Mouse (Mus musculus): ENCODE data around the gene Clip2. TPM values are rescaled to one million over a fixed set of nuclear protein-coding genes. Genes with fewer than 3 reads are reported as not detected.

The Clip2 gene
- polyA plus RNA-seq (2016; fragmentation: Nextera tagmentation; extraction: Ambion mirVana) = 2.1 TPM in 2 replicates

DNA sequence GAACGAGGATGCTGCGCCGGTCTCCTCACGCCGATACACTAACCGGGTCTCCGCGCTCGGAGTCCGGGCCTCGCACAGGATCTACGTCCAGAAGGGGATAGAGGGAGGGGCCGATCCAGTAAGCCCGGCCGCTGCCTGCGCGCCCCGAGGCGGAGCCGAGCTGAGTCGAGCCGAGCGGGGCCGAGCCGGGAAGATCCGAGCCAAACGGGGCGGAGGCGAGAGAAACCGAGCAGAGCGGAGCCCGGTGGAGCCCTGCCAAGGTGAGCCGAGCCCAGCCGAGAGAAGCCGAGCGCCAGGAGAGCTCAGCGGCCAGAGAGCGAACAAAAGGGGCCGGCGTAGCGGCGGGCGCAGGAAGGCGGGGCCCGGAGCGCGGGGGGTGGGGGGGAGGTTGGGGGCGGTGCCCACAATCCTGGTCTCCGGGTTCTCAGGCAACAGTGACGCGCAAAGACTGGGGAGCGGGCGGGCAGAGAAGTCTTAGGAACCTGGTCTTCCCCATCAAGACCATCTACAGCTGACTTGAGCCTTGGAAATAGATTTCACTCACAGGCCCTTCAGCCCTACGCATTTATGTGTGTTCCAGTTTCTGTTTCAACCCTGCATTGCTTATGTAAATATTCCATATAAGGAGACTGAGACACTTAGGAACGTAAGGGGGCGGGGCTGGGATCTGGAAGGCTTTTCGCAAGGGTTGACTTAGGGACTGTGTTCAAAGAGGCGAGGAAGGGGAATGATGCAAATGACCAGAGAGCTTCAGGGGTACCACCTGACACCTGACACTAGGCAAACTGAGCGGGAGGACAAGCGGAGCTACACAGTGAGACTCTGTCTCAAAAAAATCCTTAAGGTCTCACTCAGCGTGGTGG, at the start of gene Clip2:
Clip2 (minus strand) TSS at position 325 of the 863 bp plus-strand sequence.
- Histone ChIP-seq H3K4me3 (peak within 1 kb of the TSS; percentile 79), H3K27me3 (ENCODE audit: insufficient read depth, poor library complexity, severe bottlenecking) (peaks cover 5% of the 10 kb centered on the region; the same call in 1 of the 2 replicates), H3K36me3 (no peaks in the 10 kb centered on the region), H3K4me1 (peaks cover 51% of the 10 kb centered on the region), H3K9me3 (0 out of 2 replicates have a peak, but pooled peaks cover 2% of the 10 kb centered on the region), H3K27ac (peak within 1 kb of the TSS; percentile 91)
- peak; percentile 97 for DNase-seq (ENCODE audit: low spot score)
- WGBS = 1% methylated on average over 61 of the region's 61 CpGs

GRCm38 (mm10) chr5:134597711-134598110, 45.5 kb upstream of the Clip2 start:
- peaks cover 74% of the 10 kb centered on the region for H3K36me3 ChIP-seq
- no peak for DNase-seq (ENCODE audit: low spot score)
- H3K27ac ChIP-seq = no peak overlapping the region
- H3K27me3 ChIP-seq (ENCODE audit: insufficient read depth, poor library complexity, severe bottlenecking) = no peaks in the 10 kb centered on the region
- H3K9me3 ChIP-seq = no peaks in the 10 kb centered on the region
- WGBS = 84% methylated on average over 10 of the region's 10 CpGs
- peaks cover 15% of the 10 kb centered on the region for H3K4me1 ChIP-seq
- H3K4me3 ChIP-seq = no peak overlapping the region

DNA sequence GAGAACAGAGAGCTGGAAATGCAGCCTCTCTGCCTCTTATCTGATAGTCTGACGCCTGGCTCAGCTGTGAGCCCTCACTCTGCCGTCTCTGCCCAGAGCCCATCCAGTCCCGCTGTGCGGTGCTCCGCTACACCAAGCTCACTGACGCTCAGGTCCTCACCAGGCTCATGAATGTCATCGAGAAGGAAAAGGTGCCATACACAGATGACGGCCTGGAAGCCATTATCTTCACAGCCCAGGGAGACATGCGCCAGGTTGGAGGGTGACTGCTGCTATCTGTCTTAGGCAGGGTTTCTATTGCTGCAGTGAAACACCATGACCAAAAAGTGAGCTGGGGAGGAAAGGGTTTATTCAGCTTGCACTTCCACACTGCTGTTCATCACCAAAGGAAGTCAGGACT, 40.9 kb upstream of the Clip2 start:
- H3K9me3 ChIP-seq = no peaks in the 10 kb centered on the region
- 60% methylated on average over 9 of the region's 9 CpGs for WGBS
- H3K4me1 ChIP-seq = peaks cover 15% of the 10 kb centered on the region
- H3K36me3 ChIP-seq = peaks cover 94% of the 10 kb centered on the region
- DNase-seq (ENCODE audit: low spot score) = no peak
- H3K27ac ChIP-seq = no peak overlapping the region
- no peak overlapping the region for H3K4me3 ChIP-seq
- H3K27me3 ChIP-seq (ENCODE audit: insufficient read depth, poor library complexity, severe bottlenecking) = no peaks in the 10 kb centered on the region

- 88% methylated on average over 11 of the region's 11 CpGs for WGBS
- no peak for DNase-seq (ENCODE audit: low spot score)
- peaks cover 15% of the 10 kb centered on the region for H3K4me1 ChIP-seq
- H3K27me3 ChIP-seq (ENCODE audit: insufficient read depth, poor library complexity, severe bottlenecking) = no peaks in the 10 kb centered on the region
- H3K9me3 ChIP-seq = no peaks in the 10 kb centered on the region
- peaks cover 91% of the 10 kb centered on the region for H3K36me3 ChIP-seq
- no peak overlapping the region for H3K4me3 ChIP-seq
- H3K27ac ChIP-seq = no peak overlapping the region
These were observed 39.9 kb upstream of the Clip2 start for GRCm38 (mm10) chr5:134592026-134592581.

DNA sequence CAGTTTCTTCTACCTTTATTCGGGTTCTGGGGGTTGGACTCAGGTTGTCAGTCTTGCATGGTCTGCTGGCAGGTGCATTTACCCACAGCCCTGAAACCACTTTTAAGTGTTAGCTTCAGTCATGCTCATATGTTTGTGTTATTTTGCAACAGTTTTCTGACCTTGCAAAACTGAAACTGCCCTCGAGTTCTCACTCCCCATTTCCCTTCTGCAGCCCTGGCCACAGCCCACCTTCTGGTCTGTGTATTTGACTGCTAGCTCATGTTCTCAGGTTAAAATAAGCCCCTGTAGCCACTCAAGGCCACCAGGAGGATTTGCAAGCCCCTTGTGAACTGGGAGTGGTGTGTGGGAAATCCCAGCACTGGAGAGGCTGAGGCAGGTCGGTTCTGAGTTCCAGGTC, 37.7 kb upstream of the Clip2 start:
- H3K9me3 ChIP-seq = no peaks in the 10 kb centered on the region
- no peak overlapping the region for H3K27ac ChIP-seq
- H3K4me3 ChIP-seq = no peak overlapping the region
- H3K27me3 ChIP-seq (ENCODE audit: insufficient read depth, poor library complexity, severe bottlenecking) = no peaks in the 10 kb centered on the region
- 90% methylated on average over 3 of the region's 3 CpGs for WGBS
- peaks cover 81% of the 10 kb centered on the region for H3K36me3 ChIP-seq
- DNase-seq (ENCODE audit: low spot score) = no peak
- peaks cover 7% of the 10 kb centered on the region; the same call in 1 of the 2 replicates for H3K4me1 ChIP-seq

DNA sequence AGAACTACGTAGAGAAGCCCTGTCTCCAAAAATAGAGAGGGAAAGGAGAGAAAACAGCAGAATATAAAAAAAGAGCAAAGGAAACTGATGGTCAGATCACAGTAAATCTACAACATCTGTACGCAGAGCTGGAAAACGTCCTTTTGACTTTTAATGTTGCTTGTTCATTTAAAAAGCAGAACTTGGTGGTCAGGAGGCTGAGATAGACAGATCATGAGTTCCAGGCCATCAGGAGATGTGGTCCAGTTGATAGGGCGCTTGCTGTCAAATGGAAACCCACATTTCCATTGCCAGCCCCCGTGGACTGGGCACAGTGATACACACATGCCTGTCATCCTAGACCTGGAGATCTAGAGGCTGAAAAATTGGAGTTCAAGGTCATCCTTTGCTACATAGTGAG, 32.6 kb upstream of the Clip2 start:
- H3K27ac ChIP-seq = no peak overlapping the region
- DNase-seq (ENCODE audit: low spot score) = no peak
- peaks cover 12% of the 10 kb centered on the region for H3K4me1 ChIP-seq
- WGBS = 86% methylated on average over 5 of the region's 5 CpGs
- H3K9me3 ChIP-seq = no peaks in the 10 kb centered on the region
- no peaks in the 10 kb centered on the region for H3K27me3 ChIP-seq (ENCODE audit: insufficient read depth, poor library complexity, severe bottlenecking)
- H3K4me3 ChIP-seq = no peak overlapping the region
- H3K36me3 ChIP-seq = peaks cover 32% of the 10 kb centered on the region

GRCm38 (mm10) chr5:134583884-134584213, 31.6 kb upstream of the Clip2 start:
- Histone ChIP-seq H3K4me3 (peak overlapping the region; percentile 86; the same call in 1 of the 2 replicates), H3K4me1 (peaks cover 12% of the 10 kb centered on the region), H3K9me3 (no peaks in the 10 kb centered on the region), H3K27ac (no peak overlapping the region), H3K36me3 (peaks cover 23% of the 10 kb centered on the region), H3K27me3 (ENCODE audit: insufficient read depth, poor library complexity, severe bottlenecking) (no peaks in the 10 kb centered on the region)
- DNase-seq (ENCODE audit: low spot score) = no peak
- 73% methylated on average over 3 of the region's 3 CpGs for WGBS

DNA sequence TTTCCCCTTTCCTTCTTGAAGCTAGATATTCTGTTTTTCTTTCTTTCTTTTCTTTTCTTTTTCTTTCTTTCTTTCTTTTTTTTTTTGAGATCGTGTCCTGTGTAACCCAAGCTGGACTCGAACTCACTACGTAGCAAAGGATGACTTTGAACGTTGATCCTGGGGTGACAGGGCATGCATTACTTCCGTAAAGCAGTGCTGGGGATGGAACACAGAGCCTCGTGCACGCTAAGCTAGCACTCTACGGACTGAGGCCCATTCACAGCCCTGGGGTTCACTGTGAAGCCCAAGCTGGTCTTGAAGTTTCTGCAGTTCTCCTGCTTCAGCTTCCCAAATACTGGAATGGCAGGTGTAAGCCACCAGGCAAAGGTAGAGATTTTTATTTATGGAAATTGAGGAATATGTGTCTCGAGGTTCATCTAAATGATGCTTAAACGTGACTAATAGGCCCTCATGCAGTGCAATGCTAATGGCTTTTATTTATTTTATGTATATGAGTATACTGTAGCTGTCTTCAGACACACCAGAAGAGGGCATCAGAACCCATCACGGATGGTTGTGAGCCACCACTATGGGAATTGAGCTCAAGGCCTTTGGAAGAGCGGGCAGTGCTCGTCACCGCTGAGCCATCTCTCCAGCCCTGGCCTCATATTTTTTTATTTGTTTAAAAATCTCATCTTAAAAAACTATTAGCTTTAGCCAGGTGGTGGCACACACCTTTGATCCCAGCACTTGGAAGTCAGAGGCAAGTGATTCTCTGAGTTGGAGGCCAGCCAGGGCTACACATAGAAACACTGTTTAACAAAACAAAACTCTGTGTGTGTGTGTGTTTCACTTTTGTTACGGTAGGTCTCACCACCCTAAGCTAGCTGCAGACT, 31.0 kb upstream of the Clip2 start:
- no peak for DNase-seq (ENCODE audit: low spot score)
- H3K27ac ChIP-seq = peak overlapping the region; percentile 87
- H3K4me3 ChIP-seq = peak overlapping the region; percentile 86
- peaks cover 20% of the 10 kb centered on the region for H3K36me3 ChIP-seq
- H3K27me3 ChIP-seq (ENCODE audit: insufficient read depth, poor library complexity, severe bottlenecking) = no peaks in the 10 kb centered on the region
- H3K9me3 ChIP-seq = no peaks in the 10 kb centered on the region
- peaks cover 12% of the 10 kb centered on the region for H3K4me1 ChIP-seq
- WGBS = 32% methylated on average over 15 of the region's 15 CpGs

DNA sequence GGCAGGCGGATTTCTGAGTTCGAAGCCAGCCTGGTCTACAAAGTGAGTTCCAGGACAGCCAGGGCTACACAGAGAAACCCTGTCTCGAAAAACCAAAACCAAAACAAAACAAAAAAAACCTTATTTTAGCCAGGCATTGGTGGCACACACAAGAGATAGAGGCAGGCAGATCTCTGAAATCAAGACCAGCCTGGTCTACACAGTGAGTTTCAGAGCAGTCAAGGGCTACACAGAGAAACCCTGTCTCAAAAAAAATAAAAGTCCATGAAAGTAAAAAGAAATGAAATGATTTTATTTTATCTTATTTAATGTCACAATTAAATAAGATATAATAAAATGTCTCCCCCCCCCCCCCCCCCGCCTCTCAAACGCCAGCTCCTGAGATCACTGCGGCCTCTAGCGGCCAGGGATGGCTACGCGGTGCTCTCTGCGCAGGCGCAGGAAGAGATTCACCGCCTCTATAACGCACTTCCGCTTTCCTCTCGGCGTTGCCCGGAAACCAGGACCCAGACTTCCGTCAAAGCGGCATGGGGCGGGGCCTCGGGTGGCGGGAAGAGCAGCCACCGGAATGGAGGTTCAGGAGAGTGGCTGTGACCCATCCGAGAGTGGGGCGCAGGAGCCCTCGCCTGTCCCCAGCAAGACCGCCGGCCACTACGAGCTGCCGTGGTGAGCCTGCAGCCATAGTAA, 30.1 kb upstream of the Clip2 start:
- 9% methylated on average over 28 of the region's 30 CpGs for WGBS
- peaks cover 15% of the 10 kb centered on the region for H3K36me3 ChIP-seq

GRCm38 (mm10) chr5:134581146-134581545, 28.9 kb upstream of the Clip2 start, which contains the start of gene Rfc2:
Rfc2 (plus strand) TSS chr5:134581366.
- H3K4me1 ChIP-seq = peaks cover 12% of the 10 kb centered on the region
- no peaks in the 10 kb centered on the region for H3K9me3 ChIP-seq
- no peak within 1 kb of the TSS for H3K4me3 ChIP-seq
- H3K27ac ChIP-seq = no peak within 1 kb of the TSS
- WGBS = 79% methylated on average over 5 of the region's 5 CpGs
- no peaks in the 10 kb centered on the region for H3K27me3 ChIP-seq (ENCODE audit: insufficient read depth, poor library complexity, severe bottlenecking)
- no peak for DNase-seq (ENCODE audit: low spot score)
- peaks cover 6% of the 10 kb centered on the region; the same call in 1 of the 2 replicates for H3K36me3 ChIP-seq

More for the DNA sequence above, 30.1 kb upstream of the Clip2 start:
- Histone ChIP-seq H3K9me3 (no peaks in the 10 kb centered on the region), H3K27ac (peak overlapping the region; percentile 87), H3K27me3 (ENCODE audit: insufficient read depth, poor library complexity, severe bottlenecking) (no peaks in the 10 kb centered on the region), H3K4me3 (peak overlapping the region; percentile 86), H3K4me1 (peaks cover 12% of the 10 kb centered on the region)
- peak; percentile 98 for DNase-seq (ENCODE audit: low spot score)

- Histone ChIP-seq H3K27me3 (ENCODE audit: insufficient read depth, poor library complexity, severe bottlenecking) (no peaks in the 10 kb centered on the region), H3K36me3 (no peaks in the 10 kb centered on the region), H3K27ac (no peak overlapping the region), H3K9me3 (no peaks in the 10 kb centered on the region), H3K4me1 (peaks cover 11% of the 10 kb centered on the region), H3K4me3 (no peak overlapping the region)
- no peak for DNase-seq (ENCODE audit: low spot score)
- 66% methylated on average over 3 of the region's 3 CpGs for WGBS
These were observed 26.9 kb upstream of the Clip2 start for GRCm38 (mm10) chr5:134579135-134579534.

DNA sequence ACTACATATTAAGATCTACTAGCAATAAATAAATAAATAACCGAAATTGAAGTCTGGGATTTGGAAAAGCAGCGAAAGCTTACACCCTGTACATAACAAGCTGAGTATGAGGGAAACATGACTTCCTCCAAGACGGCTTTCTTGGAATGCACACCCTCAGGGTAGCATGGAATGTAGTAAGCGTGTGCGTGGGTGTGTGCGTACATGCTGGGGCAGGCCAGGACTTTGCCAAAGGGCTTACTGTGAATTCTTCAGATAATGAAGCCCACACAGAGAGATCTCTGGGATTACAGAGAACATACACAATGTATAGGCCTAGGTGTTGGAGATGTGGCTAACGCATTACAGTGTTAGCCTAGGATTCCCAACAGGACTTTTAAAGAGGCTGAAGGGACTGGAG, 25.3 kb upstream of the Clip2 start:
- 80% methylated on average over 7 of the region's 7 CpGs for WGBS
- DNase-seq (ENCODE audit: low spot score) = no peak
- H3K27ac ChIP-seq = no peak overlapping the region
- no peak overlapping the region for H3K4me3 ChIP-seq
- no peaks in the 10 kb centered on the region for H3K36me3 ChIP-seq
- no peaks in the 10 kb centered on the region for H3K9me3 ChIP-seq
- H3K27me3 ChIP-seq (ENCODE audit: insufficient read depth, poor library complexity, severe bottlenecking) = no peaks in the 10 kb centered on the region
- H3K4me1 ChIP-seq = peaks cover 5% of the 10 kb centered on the region; the same call in 1 of the 2 replicates
